Mouse (Mus musculus): ENCODE measurements around the gene Plcb1. TPM values are rescaled to one million over a fixed set of nuclear protein-coding genes. Genes with fewer than 3 reads are reported as not detected.

Plcb1 gene
- polyA plus RNA-seq, 1 experiment from 2014 or later: 34.5 TPM

DNA sequence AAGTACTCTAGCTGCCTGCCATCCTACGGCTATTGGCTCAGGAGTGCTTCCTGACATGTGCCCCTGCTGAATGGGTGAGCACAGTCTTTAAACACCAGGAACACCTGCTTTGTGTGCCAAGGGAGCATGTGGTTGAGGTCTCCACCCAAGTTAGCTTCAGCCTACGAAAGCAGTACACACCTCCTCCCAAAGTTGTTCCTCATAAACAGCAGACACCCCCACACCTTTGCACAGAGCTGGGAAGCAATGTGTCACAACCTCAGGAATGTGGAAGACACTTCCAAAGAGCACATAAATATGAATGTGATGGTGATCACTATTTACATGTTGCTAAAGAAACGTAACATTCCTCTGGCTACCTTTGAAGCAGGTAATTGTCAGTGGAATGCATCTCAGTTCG lies 389.7 kb downstream of the Plcb1 start:
- no peaks in the 10 kb centered on the region for H3K27me3 ChIP-seq (ENCODE audit: control insufficient read depth, insufficient read depth, low read length)

DNA sequence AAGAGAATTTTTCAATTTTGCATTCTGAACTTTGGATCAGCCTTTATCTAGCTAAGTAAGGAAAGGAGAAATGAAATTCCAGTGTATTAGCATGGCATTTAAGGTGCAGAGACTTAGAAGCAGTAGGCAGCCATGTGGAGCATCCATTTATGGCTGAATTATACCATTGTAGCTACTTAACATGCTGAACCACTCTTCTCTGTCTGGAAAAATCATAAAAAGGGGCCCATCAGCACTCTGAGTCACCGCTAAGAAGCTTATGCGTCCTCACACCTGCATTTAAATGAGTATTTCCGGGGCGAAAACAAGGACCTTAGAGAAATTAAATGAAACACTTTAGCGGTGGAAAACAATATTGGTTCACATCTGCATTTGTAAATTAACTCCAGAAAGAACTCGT lies 401.8 kb downstream of the Plcb1 start:
- H3K4me1 ChIP-seq (ENCODE audit: control insufficient read depth, insufficient read depth, low read length): no peaks in the 10 kb centered on the region
- no peaks in the 10 kb centered on the region for H3K9me3 ChIP-seq (ENCODE audit: control insufficient read depth, low read length)
- H3K4me2 ChIP-seq (replicated peaks; ENCODE audit: low read depth, low read length): no peak overlapping the region
- WGBS: 71% methylated on average over 6 of the region's 6 CpGs
- no peaks in the 10 kb centered on the region for H3K27me3 ChIP-seq (ENCODE audit: control insufficient read depth, insufficient read depth, low read length)
- H3K27ac ChIP-seq (ENCODE audit: low read depth, low read length): no peak overlapping the region
- H3K36me3 ChIP-seq (ENCODE audit: control insufficient read depth, insufficient read depth, low read length): no peaks in the 10 kb centered on the region
- no peak overlapping the region for H3K4me3 ChIP-seq (ENCODE audit: low read length)
- H3K9ac ChIP-seq (ENCODE audit: low read depth, low read length): no peak overlapping the region
- no peak for ATAC-seq (ENCODE audit: low FRiP score, low TSS enrichment)

More for the DNA sequence above, 389.7 kb downstream of the Plcb1 start:
- Histone ChIP-seq H3K27ac (ENCODE audit: low read depth, low read length) (no peak overlapping the region), H3K36me3 (ENCODE audit: control insufficient read depth, insufficient read depth, low read length) (no peaks in the 10 kb centered on the region), H3K9ac (ENCODE audit: low read depth, low read length) (no peak overlapping the region), H3K4me3 (ENCODE audit: low read length) (no peak overlapping the region), H3K4me1 (ENCODE audit: control insufficient read depth, insufficient read depth, low read length) (no peaks in the 10 kb centered on the region), H3K4me2 (replicated peaks; ENCODE audit: low read depth, low read length) (no peak overlapping the region), H3K9me3 (ENCODE audit: control insufficient read depth, low read length) (no peaks in the 10 kb centered on the region)
- WGBS: 75% methylated on average over 4 of the region's 4 CpGs
- no peak for ATAC-seq (ENCODE audit: low FRiP score, low TSS enrichment)

GRCm38 (mm10) chr2:135200830-135201229 lies 415.0 kb downstream of the Plcb1 start:
- no peak overlapping the region for H3K4me3 ChIP-seq (ENCODE audit: low read length)
- H3K9ac ChIP-seq (ENCODE audit: low read depth, low read length): no peak overlapping the region
- H3K9me3 ChIP-seq (ENCODE audit: control insufficient read depth, low read length): no peaks in the 10 kb centered on the region
- H3K36me3 ChIP-seq (ENCODE audit: control insufficient read depth, insufficient read depth, low read length): no peaks in the 10 kb centered on the region
- no peak for ATAC-seq (ENCODE audit: low FRiP score, low TSS enrichment)
- H3K27ac ChIP-seq (ENCODE audit: low read depth, low read length): no peak overlapping the region
- no peaks in the 10 kb centered on the region for H3K4me1 ChIP-seq (ENCODE audit: control insufficient read depth, insufficient read depth, low read length)
- WGBS: 86% methylated on average over 3 of the region's 3 CpGs
- no peak overlapping the region for H3K4me2 ChIP-seq (replicated peaks; ENCODE audit: low read depth, low read length)
- no peaks in the 10 kb centered on the region for H3K27me3 ChIP-seq (ENCODE audit: control insufficient read depth, insufficient read depth, low read length)

- Histone ChIP-seq H3K27me3 (ENCODE audit: control insufficient read depth, insufficient read depth, low read length) (no peaks in the 10 kb centered on the region), H3K4me2 (replicated peaks; ENCODE audit: low read depth, low read length) (no peak overlapping the region), H3K4me3 (ENCODE audit: low read length) (no peak overlapping the region), H3K4me1 (ENCODE audit: control insufficient read depth, insufficient read depth, low read length) (no peaks in the 10 kb centered on the region), H3K9me3 (ENCODE audit: control insufficient read depth, low read length) (no peaks in the 10 kb centered on the region), H3K27ac (ENCODE audit: low read depth, low read length) (no peak overlapping the region), H3K9ac (ENCODE audit: low read depth, low read length) (no peak overlapping the region), H3K36me3 (ENCODE audit: control insufficient read depth, insufficient read depth, low read length) (no peaks in the 10 kb centered on the region)
- 64% methylated on average over 4 of the region's 4 CpGs for WGBS
- no peak for ATAC-seq (ENCODE audit: low FRiP score, low TSS enrichment)
These were observed 416.5 kb downstream of the Plcb1 start for GRCm38 (mm10) chr2:135202390-135202789.

GRCm38 (mm10) chr2:135204141-135205120 lies 418.6 kb downstream of the Plcb1 start:
- WGBS: 86% methylated on average over 11 of the region's 11 CpGs
- Histone ChIP-seq H3K27me3 (ENCODE audit: control insufficient read depth, insufficient read depth, low read length) (no peaks in the 10 kb centered on the region), H3K4me3 (ENCODE audit: low read length) (no peak overlapping the region), H3K4me2 (replicated peaks; ENCODE audit: low read depth, low read length) (no peak overlapping the region), H3K36me3 (ENCODE audit: control insufficient read depth, insufficient read depth, low read length) (no peaks in the 10 kb centered on the region), H3K27ac (ENCODE audit: low read depth, low read length) (no peak overlapping the region), H3K9ac (ENCODE audit: low read depth, low read length) (no peak overlapping the region), H3K9me3 (ENCODE audit: control insufficient read depth, low read length) (no peaks in the 10 kb centered on the region), H3K4me1 (ENCODE audit: control insufficient read depth, insufficient read depth, low read length) (no peaks in the 10 kb centered on the region)
- no peak for ATAC-seq (ENCODE audit: low FRiP score, low TSS enrichment)

GRCm38 (mm10) chr2:135208890-135209289 lies 423.0 kb downstream of the Plcb1 start:
- Histone ChIP-seq H3K4me2 (replicated peaks; ENCODE audit: low read depth, low read length) (no peak overlapping the region), H3K36me3 (ENCODE audit: control insufficient read depth, insufficient read depth, low read length) (no peaks in the 10 kb centered on the region), H3K27me3 (ENCODE audit: control insufficient read depth, insufficient read depth, low read length) (no peaks in the 10 kb centered on the region), H3K4me3 (ENCODE audit: low read length) (no peak overlapping the region), H3K9me3 (ENCODE audit: control insufficient read depth, low read length) (no peaks in the 10 kb centered on the region), H3K9ac (ENCODE audit: low read depth, low read length) (no peak overlapping the region), H3K27ac (ENCODE audit: low read depth, low read length) (no peak overlapping the region), H3K4me1 (ENCODE audit: control insufficient read depth, insufficient read depth, low read length) (no peaks in the 10 kb centered on the region)
- 81% methylated on average over 1 of the region's 1 CpGs for WGBS
- ATAC-seq (ENCODE audit: low FRiP score, low TSS enrichment): no peak

DNA sequence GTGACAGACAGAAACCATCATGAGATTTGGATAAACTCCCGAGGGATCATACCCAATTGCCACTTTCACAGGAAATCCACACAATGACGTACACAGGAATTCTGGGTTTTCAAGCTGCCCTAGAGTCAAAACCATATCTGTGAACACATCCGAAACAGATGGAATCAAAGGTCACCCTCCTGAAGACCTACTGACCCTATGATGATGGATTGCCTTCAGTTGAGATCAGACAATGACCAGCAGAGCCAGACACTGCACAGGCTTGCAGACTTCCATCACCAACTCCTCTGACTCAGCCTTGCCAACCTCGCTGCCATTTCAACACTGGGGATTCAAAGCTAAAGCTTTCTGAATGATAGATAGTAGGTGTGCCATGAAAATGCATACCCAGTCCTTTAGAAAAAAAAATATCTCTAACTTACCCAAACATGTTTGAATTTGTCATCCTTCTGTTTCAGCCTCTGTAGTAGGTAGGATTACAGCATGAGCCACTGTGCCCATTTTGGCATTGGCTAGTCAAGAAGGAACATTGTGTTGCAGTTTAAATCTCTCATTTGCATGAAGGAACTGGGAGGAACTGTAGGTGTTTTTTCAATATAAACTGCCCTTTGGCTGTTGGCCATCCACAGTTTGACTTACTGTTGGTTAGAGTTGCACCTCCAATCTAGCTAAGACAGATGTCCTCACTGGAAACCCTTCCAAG lies 429.0 kb downstream of the Plcb1 start:
- Histone ChIP-seq H3K9me3 (ENCODE audit: control insufficient read depth, low read length) (no peaks in the 10 kb centered on the region), H3K36me3 (ENCODE audit: control insufficient read depth, insufficient read depth, low read length) (no peaks in the 10 kb centered on the region), H3K27ac (ENCODE audit: low read depth, low read length) (no peak overlapping the region), H3K9ac (ENCODE audit: low read depth, low read length) (no peak overlapping the region), H3K4me1 (ENCODE audit: control insufficient read depth, insufficient read depth, low read length) (no peaks in the 10 kb centered on the region), H3K4me2 (replicated peaks; ENCODE audit: low read depth, low read length) (no peak overlapping the region), H3K4me3 (ENCODE audit: low read length) (no peak overlapping the region), H3K27me3 (ENCODE audit: control insufficient read depth, insufficient read depth, low read length) (no peaks in the 10 kb centered on the region)
- ATAC-seq (ENCODE audit: low FRiP score, low TSS enrichment): no peak
- 54% methylated on average over 4 of the region's 4 CpGs for WGBS

DNA sequence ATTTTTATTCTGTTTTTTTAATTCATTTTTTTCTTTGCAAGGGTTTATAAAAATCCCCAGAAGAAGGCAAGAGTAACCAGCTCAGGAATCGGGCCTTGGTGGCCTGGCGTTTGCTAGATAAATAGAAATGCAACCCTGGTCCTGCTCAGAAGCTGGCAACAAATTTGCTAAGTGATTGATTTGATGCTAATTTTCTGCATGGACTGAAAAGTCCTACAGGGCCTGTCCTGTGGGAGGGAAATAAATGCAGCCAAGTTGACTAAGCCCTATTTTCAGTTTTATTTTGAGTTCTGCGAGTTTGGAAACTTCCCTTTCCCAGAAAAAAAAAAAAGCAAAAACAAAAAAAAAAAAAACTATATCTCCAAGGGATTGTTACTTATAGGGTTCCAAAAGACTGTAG lies 433.5 kb downstream of the Plcb1 start:
- Histone ChIP-seq H3K27me3 (ENCODE audit: control insufficient read depth, insufficient read depth, low read length) (no peaks in the 10 kb centered on the region), H3K36me3 (ENCODE audit: control insufficient read depth, insufficient read depth, low read length) (no peaks in the 10 kb centered on the region), H3K4me1 (ENCODE audit: control insufficient read depth, insufficient read depth, low read length) (no peaks in the 10 kb centered on the region), H3K27ac (ENCODE audit: low read depth, low read length) (no peak overlapping the region), H3K9me3 (ENCODE audit: control insufficient read depth, low read length) (no peaks in the 10 kb centered on the region), H3K4me3 (ENCODE audit: low read length) (no peak overlapping the region), H3K4me2 (replicated peaks; ENCODE audit: low read depth, low read length) (no peak overlapping the region), H3K9ac (ENCODE audit: low read depth, low read length) (no peak overlapping the region)
- no peak for ATAC-seq (ENCODE audit: low FRiP score, low TSS enrichment)
- WGBS: 80% methylated on average over 3 of the region's 3 CpGs

GRCm38 (mm10) chr2:135225604-135226025 lies 439.7 kb downstream of the Plcb1 start:
- Histone ChIP-seq H3K9me3 (ENCODE audit: control insufficient read depth, low read length) (no peaks in the 10 kb centered on the region), H3K9ac (ENCODE audit: low read depth, low read length) (no peak overlapping the region), H3K4me1 (ENCODE audit: control insufficient read depth, insufficient read depth, low read length) (no peaks in the 10 kb centered on the region), H3K36me3 (ENCODE audit: control insufficient read depth, insufficient read depth, low read length) (no peaks in the 10 kb centered on the region), H3K27me3 (ENCODE audit: control insufficient read depth, insufficient read depth, low read length) (no peaks in the 10 kb centered on the region), H3K27ac (ENCODE audit: low read depth, low read length) (no peak overlapping the region), H3K4me2 (replicated peaks; ENCODE audit: low read depth, low read length) (no peak overlapping the region), H3K4me3 (ENCODE audit: low read length) (no peak overlapping the region)
- no peak for ATAC-seq (ENCODE audit: low FRiP score, low TSS enrichment)
- 61% methylated on average over 3 of the region's 3 CpGs for WGBS

Data from kidney, embryonic 14.5 days (tissue).